Mouse (Mus musculus): Measurements from ENCODE around the gene Trim23. TPM values are rescaled to one million over a fixed set of nuclear protein-coding genes. Genes with fewer than 3 reads are reported as not detected.

Trim23 gene
- polyA plus RNA-seq (2015; fragmentation: Nextera tagmentation; extraction: Ambion mirVana), result 13.6 and 15.2 TPM in 2 replicates

DNA sequence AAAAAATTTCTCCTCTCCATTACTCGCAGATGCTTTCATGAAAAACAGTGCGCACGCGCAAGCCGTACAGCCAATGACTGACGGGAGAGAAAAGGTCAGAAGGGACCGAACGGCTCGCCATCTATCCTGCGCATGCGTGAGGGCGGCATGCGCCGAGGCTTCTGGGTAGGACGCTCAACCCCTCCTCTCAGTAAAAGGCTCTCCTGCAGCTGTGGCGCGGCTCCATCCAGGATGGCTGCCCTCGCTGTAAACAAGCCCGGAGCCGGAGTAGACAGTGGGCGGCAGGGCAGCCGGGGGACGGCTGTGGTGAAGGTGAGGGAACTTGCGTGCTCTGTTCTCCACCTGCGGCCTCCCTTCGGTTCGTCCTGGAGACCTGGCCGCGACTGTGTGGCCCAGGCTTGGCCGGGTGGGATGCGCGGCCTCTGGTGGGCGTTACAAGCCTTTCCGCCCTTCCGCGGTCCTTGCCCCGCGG, at the start of gene Trim23:
Gene Trim23 (plus strand): TSS at position 148 of the 472 bp plus-strand sequence.
- ATAC-seq (ENCODE audit: insufficient read depth, low FRiP score, low read depth), result peak; percentile 98
- Histone ChIP-seq H3K4me3 (replicated peaks) (peak within 1 kb of the TSS; percentile 99), H3K27ac (peak within 1 kb of the TSS; percentile 84), H3K9ac (peak within 1 kb of the TSS; percentile 88), H3K4me1 (no peaks in the 10 kb centered on the region; the same call in 1 of the 2 replicates), H3K27me3 (replicated peaks) (no peaks in the 10 kb centered on the region), H3K4me2 (peak within 1 kb of the TSS; percentile 69), H3K9me3 (no peaks in the 10 kb centered on the region), H3K36me3 (no peaks in the 10 kb centered on the region)
- under 1% methylated on average over 38 of the region's 38 CpGs for WGBS

DNA sequence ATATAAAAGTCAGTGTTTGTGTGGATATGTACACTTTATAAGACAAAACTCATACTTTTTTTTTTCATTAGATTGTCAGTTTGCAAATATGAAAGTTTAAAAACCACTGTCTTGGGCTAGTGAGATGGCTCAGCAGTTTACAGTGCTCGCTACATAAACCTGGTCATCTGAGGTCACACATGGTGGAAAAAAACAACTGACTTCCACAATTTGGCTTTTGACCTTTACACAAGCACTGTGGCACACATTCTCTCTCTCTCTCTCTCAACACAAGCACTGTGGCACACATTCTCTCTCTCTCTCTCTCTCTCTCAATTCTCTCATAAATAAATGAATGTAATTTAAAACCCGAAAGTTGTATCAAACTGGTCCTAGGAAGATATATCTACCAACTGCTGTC, 46.0 kb upstream of the Trim23 start:
- ATAC-seq (ENCODE audit: insufficient read depth, low FRiP score, low read depth), result no peak
- no peak overlapping the region for H3K9ac ChIP-seq
- 0 out of 2 replicates have a peak, but pooled peaks cover 2% of the 10 kb centered on the region for H3K36me3 ChIP-seq
- H3K27me3 ChIP-seq (replicated peaks), result no peaks in the 10 kb centered on the region
- H3K9me3 ChIP-seq, result no peaks in the 10 kb centered on the region
- 79% methylated on average over 2 of the region's 2 CpGs for whole genome bisulfite sequencing
- H3K27ac ChIP-seq, result no peak overlapping the region
- no peaks in the 10 kb centered on the region for H3K4me1 ChIP-seq
- no peak overlapping the region for H3K4me2 ChIP-seq
- H3K4me3 ChIP-seq (replicated peaks), result no peak overlapping the region

DNA sequence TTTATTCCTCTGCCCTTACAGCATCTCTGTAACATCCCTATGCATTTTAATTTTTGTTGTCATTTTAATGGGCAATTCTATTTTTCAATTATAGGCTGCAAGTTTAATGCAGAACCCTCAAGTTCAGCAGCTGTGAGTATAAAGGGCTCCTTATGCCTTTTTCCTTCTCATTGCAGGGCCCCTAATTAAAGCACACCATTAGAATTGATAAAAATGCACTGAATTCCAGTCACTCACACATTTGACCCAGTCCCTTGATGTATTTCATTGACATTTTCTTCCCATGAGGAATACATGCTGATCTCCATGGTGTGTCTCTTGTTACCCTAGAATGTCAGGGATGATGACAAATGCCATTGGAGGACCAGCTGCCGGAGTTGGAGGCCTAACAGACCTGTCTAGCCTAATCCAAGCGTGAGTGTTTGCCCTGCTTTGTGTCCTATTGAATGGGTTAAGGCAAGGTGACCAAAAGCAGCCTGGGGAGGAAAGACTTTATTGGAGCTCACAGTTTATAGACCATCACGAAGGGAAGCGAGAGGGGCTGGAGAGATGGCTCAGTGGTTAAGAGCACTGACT, 44.0 kb upstream of the Trim23 start:
- 0 out of 2 replicates have a peak, but pooled peaks cover 2% of the 10 kb centered on the region for H3K36me3 ChIP-seq
- H3K4me3 ChIP-seq (replicated peaks), result no peak overlapping the region
- ATAC-seq (ENCODE audit: insufficient read depth, low FRiP score, low read depth), result no peak
- H3K4me1 ChIP-seq, result no peaks in the 10 kb centered on the region
- no peaks in the 10 kb centered on the region for H3K9me3 ChIP-seq
- H3K27me3 ChIP-seq (replicated peaks), result no peaks in the 10 kb centered on the region
- H3K9ac ChIP-seq, result no peak overlapping the region
- no peak overlapping the region for H3K27ac ChIP-seq
- H3K4me2 ChIP-seq, result no peak overlapping the region
- WGBS, result 80% methylated on average over 4 of the region's 4 CpGs

DNA sequence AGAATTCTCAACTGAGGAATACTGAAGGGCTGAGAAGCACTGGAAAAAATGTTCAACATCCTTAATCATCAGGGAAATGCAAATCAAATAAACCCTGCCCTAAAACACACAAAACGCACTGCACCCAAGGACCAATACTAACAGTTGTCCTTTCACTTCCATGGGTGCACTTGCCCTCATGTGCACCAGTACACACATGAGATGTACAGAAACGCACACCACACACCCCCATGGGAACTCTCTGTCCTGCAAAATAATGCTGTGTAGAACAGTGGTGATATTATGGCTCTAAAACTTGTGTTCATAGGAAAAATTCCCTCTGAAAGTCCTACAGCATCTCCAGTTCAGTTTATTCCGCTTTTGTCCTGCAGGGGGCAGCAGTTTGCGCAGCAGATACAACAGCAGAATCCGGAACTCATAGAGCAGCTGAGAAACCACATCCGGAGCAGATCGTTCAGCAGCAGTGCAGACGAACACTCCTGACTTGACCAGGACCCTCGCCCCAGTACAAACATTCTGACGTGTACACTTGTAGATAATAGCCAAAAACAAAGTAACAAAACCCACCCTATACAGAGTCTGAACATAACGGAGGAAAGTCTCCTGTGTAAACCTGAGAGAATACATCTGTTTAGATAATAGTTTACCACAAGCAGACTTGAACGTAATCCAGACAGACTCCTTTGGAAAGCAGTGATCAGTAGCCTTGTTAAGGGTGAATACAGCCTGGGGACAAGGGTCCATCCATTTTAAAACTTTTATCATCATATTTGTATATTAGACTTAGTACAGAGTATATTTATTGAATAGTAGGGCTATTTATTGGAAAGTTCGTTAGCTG, 39.0 kb upstream of the Trim23 start:
- H3K4me1 ChIP-seq, result no peaks in the 10 kb centered on the region
- no peaks in the 10 kb centered on the region for H3K27me3 ChIP-seq (replicated peaks)
- H3K9me3 ChIP-seq, result no peaks in the 10 kb centered on the region
- peaks cover 18% of the 10 kb centered on the region; the same call in 1 of the 2 replicates for H3K36me3 ChIP-seq
- peak overlapping the region; percentile 37; the same call in 1 of the 2 replicates for H3K27ac ChIP-seq
- peak overlapping the region; percentile 34; the same call in 1 of the 2 replicates for H3K4me2 ChIP-seq
- H3K9ac ChIP-seq, result no peak overlapping the region
- WGBS, result 28% methylated on average over 13 of the region's 13 CpGs
- H3K4me3 ChIP-seq (replicated peaks), result no peak overlapping the region
- peak; percentile 58; the same call in 1 of the 2 replicates for ATAC-seq (ENCODE audit: insufficient read depth, low FRiP score, low read depth)

DNA sequence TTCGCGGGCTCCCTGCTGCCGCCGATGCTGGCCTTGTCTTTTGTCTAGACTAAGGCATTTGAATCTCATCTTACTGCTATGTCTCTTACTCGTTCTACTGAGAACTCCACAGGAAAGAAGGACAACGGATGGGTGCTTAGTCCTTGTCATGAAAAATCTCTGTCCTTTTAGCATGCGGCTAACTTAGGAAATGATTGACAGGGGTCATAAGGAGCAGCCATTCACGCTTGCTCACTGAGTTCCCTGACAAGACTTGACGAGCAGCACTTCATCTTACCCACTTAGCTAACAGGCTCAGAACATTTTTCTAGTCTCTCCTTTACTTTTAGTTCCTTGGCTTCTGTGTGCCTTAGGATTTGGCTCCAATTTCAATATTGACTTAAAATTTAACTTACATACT, 33.7 kb upstream of the Trim23 start:
- Histone ChIP-seq H3K4me2 (no peak overlapping the region), H3K9me3 (no peaks in the 10 kb centered on the region), H3K4me1 (no peaks in the 10 kb centered on the region), H3K36me3 (peaks cover 44% of the 10 kb centered on the region), H3K27me3 (replicated peaks) (no peaks in the 10 kb centered on the region), H3K27ac (no peak overlapping the region), H3K9ac (no peak overlapping the region), H3K4me3 (replicated peaks) (no peak overlapping the region)
- no peak for ATAC-seq (ENCODE audit: insufficient read depth, low FRiP score, low read depth)
- 78% methylated on average over 9 of the region's 9 CpGs for WGBS

DNA sequence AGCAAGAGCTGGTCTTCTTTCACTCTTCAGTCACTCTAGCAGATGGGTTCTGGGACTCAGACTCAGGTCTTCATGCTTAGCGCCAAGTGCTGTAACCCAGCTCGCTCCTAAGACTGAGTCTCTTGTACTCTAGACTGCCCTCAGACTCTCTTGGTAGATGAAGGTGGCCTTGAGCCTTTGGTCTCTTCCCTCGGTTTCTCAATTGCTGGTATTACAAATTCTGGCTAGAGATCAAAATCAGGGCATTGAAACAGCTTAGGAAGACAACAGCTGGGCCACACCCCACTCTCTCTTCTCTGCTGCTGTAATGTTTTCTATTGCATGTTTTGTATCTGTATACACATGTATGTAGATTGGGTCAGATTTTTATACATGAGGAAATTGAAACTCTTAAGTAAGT, 33.0 kb upstream of the Trim23 start:
- Histone ChIP-seq H3K4me1 (no peaks in the 10 kb centered on the region), H3K27me3 (replicated peaks) (no peaks in the 10 kb centered on the region), H3K9me3 (no peaks in the 10 kb centered on the region), H3K4me2 (no peak overlapping the region), H3K4me3 (replicated peaks) (no peak overlapping the region), H3K36me3 (peaks cover 42% of the 10 kb centered on the region), H3K27ac (no peak overlapping the region), H3K9ac (no peak overlapping the region)
- no peak for ATAC-seq (ENCODE audit: insufficient read depth, low FRiP score, low read depth)
- 90% methylated on average over 3 of the region's 3 CpGs for WGBS

DNA sequence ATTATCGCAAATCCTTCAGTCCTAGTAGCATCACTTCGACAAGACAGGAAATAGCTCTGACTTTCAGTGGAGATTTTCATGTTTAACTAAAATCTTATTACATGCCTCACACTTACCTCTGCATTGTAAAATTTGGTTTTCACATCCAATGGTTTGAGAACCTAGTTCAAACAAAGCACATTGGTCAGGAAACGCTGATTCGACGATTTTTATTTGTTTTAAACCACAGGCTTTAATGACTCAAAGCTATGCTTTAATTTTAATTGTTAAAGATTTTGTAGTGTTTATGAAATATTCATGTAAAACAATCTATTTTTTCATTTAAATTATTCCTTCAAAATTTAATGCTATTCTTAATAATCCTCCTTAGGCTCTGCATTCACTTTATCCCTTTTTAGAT, 24.4 kb upstream of the Trim23 start:
- Histone ChIP-seq H3K27me3 (replicated peaks) (no peaks in the 10 kb centered on the region), H3K9me3 (no peaks in the 10 kb centered on the region), H3K4me2 (no peak overlapping the region), H3K36me3 (peaks cover 13% of the 10 kb centered on the region; the same call in 1 of the 2 replicates), H3K9ac (no peak overlapping the region), H3K4me3 (replicated peaks) (no peak overlapping the region), H3K4me1 (no peaks in the 10 kb centered on the region), H3K27ac (no peak overlapping the region)
- no peak for ATAC-seq (ENCODE audit: insufficient read depth, low FRiP score, low read depth)
- 94% methylated on average over 5 of the region's 5 CpGs for WGBS

DNA sequence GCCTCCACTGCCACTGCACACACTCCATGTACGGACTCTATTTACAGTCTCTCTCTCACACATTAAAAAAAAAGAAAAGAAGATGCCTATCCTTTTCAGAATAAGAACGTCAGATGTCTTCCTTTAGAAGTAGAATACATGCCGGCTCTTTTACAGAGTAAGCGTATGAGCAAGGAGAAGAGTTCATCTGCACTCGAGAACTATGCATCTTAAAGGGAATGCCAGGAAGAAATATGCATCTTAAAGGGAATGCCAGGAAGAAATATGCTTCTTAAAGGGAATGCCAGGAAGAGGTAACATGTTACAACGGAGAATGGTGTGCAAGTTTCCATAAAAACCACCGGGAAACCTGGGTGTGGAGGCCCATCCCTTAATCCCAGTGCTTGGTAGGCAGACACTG, 23.5 kb upstream of the Trim23 start:
- 88% methylated on average over 7 of the region's 7 CpGs for WGBS
- no peaks in the 10 kb centered on the region for H3K9me3 ChIP-seq
- H3K4me2 ChIP-seq, result no peak overlapping the region
- H3K27me3 ChIP-seq (replicated peaks), result no peaks in the 10 kb centered on the region
- H3K4me1 ChIP-seq, result no peaks in the 10 kb centered on the region
- no peak overlapping the region for H3K27ac ChIP-seq
- no peak overlapping the region for H3K4me3 ChIP-seq (replicated peaks)
- 0 out of 2 replicates have a peak, but pooled peaks cover 9% of the 10 kb centered on the region for H3K36me3 ChIP-seq
- ATAC-seq (ENCODE audit: insufficient read depth, low FRiP score, low read depth), result no peak
- H3K9ac ChIP-seq, result no peak overlapping the region

DNA sequence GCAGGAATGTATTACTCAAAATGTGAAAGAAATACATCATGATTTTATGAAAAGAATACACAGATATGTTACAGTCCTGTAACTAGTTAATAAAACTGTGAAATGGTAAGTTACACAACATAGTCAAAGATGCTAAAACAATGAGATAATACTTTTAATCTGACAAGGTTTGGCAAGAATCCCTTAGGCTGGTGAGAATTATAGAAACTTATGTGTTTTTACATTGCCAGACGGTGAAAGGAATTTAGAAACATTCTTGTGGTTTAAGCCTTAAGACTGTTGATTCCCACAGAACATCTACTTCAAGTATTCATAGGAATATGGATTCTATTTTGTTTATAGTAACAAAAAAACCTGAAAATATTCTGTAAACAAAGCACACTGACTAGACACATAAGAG, 22.9 kb upstream of the Trim23 start:
- Histone ChIP-seq H3K4me2 (no peak overlapping the region), H3K4me1 (no peaks in the 10 kb centered on the region), H3K27ac (no peak overlapping the region), H3K9me3 (no peaks in the 10 kb centered on the region), H3K4me3 (replicated peaks) (no peak overlapping the region), H3K27me3 (replicated peaks) (no peaks in the 10 kb centered on the region), H3K36me3 (0 out of 2 replicates have a peak, but pooled peaks cover 9% of the 10 kb centered on the region), H3K9ac (no peak overlapping the region)
- ATAC-seq (ENCODE audit: insufficient read depth, low FRiP score, low read depth), result no peak
- WGBS, result 60% methylated on average over 1 of the region's 1 CpGs

DNA sequence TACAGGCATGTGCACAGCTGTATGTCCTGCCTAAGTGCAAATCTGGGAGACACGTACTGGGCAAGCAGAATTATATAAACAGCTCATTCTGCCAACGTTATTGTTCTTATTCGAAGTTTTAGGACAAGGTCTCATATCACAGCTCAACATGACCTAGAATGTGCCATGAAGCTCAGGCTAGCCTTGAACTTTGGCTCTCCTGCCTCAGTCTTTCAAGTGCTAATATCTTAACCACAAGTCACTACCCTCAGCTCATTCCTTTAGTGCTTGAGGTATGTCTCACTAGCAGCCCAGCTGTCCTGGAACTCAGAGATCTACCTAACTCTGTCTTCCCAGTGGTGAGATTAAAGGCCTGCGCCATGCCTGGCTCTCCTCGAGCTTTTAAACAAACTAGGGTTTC, 6.9 kb upstream of the Trim23 start:
- no peaks in the 10 kb centered on the region for H3K27me3 ChIP-seq (replicated peaks)
- H3K4me1 ChIP-seq, result no peaks in the 10 kb centered on the region; the same call in 1 of the 2 replicates
- H3K4me3 ChIP-seq (replicated peaks), result no peak overlapping the region
- H3K36me3 ChIP-seq, result peaks cover 5% of the 10 kb centered on the region; the same call in 1 of the 2 replicates
- H3K27ac ChIP-seq, result no peak overlapping the region
- no peak overlapping the region for H3K4me2 ChIP-seq
- no peaks in the 10 kb centered on the region for H3K9me3 ChIP-seq
- ATAC-seq (ENCODE audit: insufficient read depth, low FRiP score, low read depth), result no peak
- 82% methylated on average over 5 of the region's 5 CpGs for WGBS
- no peak overlapping the region for H3K9ac ChIP-seq

DNA sequence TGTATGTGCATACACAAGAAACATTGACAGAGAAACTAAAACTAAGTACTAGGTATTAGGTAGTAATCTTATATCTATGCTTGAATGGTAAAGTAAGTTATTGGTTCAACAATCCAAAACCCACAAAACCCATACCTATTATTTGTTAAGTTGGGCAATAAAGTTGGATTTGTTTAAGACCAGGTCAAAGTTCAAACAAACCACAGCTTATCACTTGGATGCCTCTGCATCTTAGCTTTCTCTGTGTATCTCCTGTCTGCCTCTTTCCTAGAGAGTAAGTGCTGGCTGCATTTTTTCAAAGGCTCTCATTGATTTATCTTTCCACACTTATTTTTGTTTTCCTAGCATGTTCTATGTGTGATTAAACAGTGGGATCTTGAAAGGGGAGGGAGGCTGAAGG, 6.1 kb upstream of the Trim23 start:
- H3K36me3 ChIP-seq, result peaks cover 5% of the 10 kb centered on the region; the same call in 1 of the 2 replicates
- no peaks in the 10 kb centered on the region for H3K9me3 ChIP-seq
- H3K4me3 ChIP-seq (replicated peaks), result no peak overlapping the region
- H3K4me2 ChIP-seq, result no peak overlapping the region
- no peaks in the 10 kb centered on the region; the same call in 1 of the 2 replicates for H3K4me1 ChIP-seq
- no peak overlapping the region for H3K9ac ChIP-seq
- no peak overlapping the region for H3K27ac ChIP-seq
- no peak for ATAC-seq (ENCODE audit: insufficient read depth, low FRiP score, low read depth)
- H3K27me3 ChIP-seq (replicated peaks), result no peaks in the 10 kb centered on the region

DNA sequence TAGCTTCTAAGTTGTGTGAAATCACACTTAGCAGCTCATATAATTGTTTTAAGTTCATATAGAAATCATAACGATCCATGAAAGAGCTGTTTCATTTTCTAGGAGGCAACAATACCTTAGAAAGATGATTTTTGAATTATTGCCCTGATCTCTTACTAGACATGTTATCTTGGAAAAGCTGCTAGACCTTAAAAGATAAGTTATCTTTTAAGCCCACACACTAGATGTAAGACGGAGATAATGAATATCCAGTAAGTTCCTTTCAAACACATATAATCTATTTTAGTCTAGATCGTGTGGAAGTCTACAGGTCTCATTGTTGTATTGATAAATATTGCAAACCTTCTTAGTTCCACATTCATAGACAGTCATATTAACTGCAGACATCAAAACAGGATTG, 1.7 kb upstream of the Trim23 start:
- no peaks in the 10 kb centered on the region for H3K27me3 ChIP-seq (replicated peaks)
- no peaks in the 10 kb centered on the region for H3K9me3 ChIP-seq
- no peak overlapping the region for H3K9ac ChIP-seq
- H3K4me2 ChIP-seq, result peak overlapping the region; percentile 53
- no peak overlapping the region for H3K27ac ChIP-seq
- H3K4me1 ChIP-seq, result no peaks in the 10 kb centered on the region; the same call in 1 of the 2 replicates
- 56% methylated on average over 3 of the region's 3 CpGs for WGBS
- ATAC-seq (ENCODE audit: insufficient read depth, low FRiP score, low read depth), result no peak
- 0 out of 2 replicates have a peak overlapping the region, but pooled peaks have one; percentile 19 for H3K4me3 ChIP-seq (replicated peaks)
- no peaks in the 10 kb centered on the region for H3K36me3 ChIP-seq
